17 mouse cellular contexts compared by ENCODE assay signal in the genomic region with DNA sequence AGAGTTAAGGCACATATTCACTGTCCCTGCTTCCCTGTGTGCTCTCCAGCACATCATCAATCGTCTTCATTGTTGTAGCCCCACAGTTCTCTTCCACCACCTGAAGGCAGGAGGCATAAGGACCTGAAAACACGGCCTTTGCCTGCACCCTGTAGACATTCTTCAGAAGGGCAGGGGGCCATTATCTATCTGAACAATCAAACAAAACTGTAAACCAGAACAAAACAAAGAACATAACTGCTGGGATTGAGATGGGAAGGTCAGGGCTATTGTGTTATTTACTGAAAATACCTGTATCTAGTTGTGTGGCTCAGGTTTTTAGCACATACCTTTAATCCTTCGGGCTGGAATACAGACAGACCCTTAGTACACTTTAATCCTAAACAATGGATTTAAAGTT.
"Had no signal": no experiment of that assay in that cellular context is flagged by ENCODE, and none has a peak within 500 bp of the region (broad histone marks: within the 10 kb centered on the region; RNA-seq: fewer than 3 reads in every experiment).

No protein-coding gene starts in this region.

- H3K27me3 ChIP-seq: neural tube, embryonic 12.5 days; neural tube, embryonic 13.5 days; neural tube, embryonic 15.5 days; stomach, embryonic 15.5 days had no signal

- H3K27ac ChIP-seq: neural tube, embryonic 12.5 days; neural tube, embryonic 13.5 days; neural tube, embryonic 15.5 days; stomach, embryonic 15.5 days; stomach, postnatal 0 days had no signal

- H3K9ac ChIP-seq: neural tube, embryonic 12.5 days; neural tube, embryonic 13.5 days; neural tube, embryonic 15.5 days; stomach, embryonic 15.5 days had no signal

- DNase-seq: retina, postnatal 1 day; right cerebral cortex, adult 18-20 months; right cerebral cortex, postnatal 14 days; right cerebral cortex, postnatal 25 days; right cerebral cortex, postnatal 4 days; spleen, adult 18-20 months; thymus, adult 18-20 months; thymus, adult 2 months; thymus, postnatal 14 days; thymus, postnatal 25 days; thymus, postnatal 36 days; thymus, postnatal 4 days had no signal

- H3K36me3 ChIP-seq: neural tube, embryonic 12.5 days; neural tube, embryonic 13.5 days; neural tube, embryonic 15.5 days; stomach, embryonic 15.5 days had no signal

- H3K9me3 ChIP-seq: neural tube, embryonic 12.5 days; neural tube, embryonic 13.5 days; neural tube, embryonic 15.5 days; stomach, embryonic 15.5 days had no signal

- H3K4me3 ChIP-seq: neural tube, embryonic 12.5 days; neural tube, embryonic 13.5 days; neural tube, embryonic 15.5 days; stomach, embryonic 15.5 days had no signal

- H3K4me1 ChIP-seq: neural tube, embryonic 12.5 days; neural tube, embryonic 13.5 days; neural tube, embryonic 15.5 days; stomach, embryonic 15.5 days had no signal
